Mouse (Mus musculus) olfactory bulb, adult 2 months (tissue): ENCODE measurements around the gene Col27a1. TPM values are rescaled to one million over a fixed set of nuclear protein-coding genes. Genes with fewer than 3 reads are reported as not detected.
A peak's percentile ranks its signal among the peaks of the same experiment; 100 is the strongest.

Experiments
- H3K27ac ChIP-seq: fragments of 200-500 bp; 2 replicates; pipeline ENCODE4 v1.5.1; 2012; ENCODE audit warnings: low read depth, low read length; ENCODE audit not compliant: insufficient read depth
- H3K4me1 ChIP-seq: fragments of 200-500 bp; 2 replicates; pipeline ENCODE4 v1.6.1; 2012; ENCODE audit warnings: low read length; ENCODE audit not compliant: control insufficient read depth, insufficient read depth
- H3K4me3 ChIP-seq: fragments of 200-500 bp; 2 replicates; pipeline ENCODE4 v1.5.1; 2012; ENCODE audit warnings: mild to moderate bottlenecking, low read depth, low read length, moderate library complexity; ENCODE audit not compliant: insufficient read depth
- CTCF ChIP-seq: fragments of 200-500 bp; IDR thresholded peaks from 2 replicates; pipeline ENCODE4 v1.5.1; 2012; ENCODE audit warnings: low read depth, mild to moderate bottlenecking, low read length, moderate library complexity; ENCODE audit not compliant: insufficient read depth
- POLR2A ChIP-seq: fragments of 200-500 bp; IDR thresholded peaks from 2 replicates; pipeline ENCODE4 v1.6.1; 2012; ENCODE audit warnings: mild to moderate bottlenecking, low read depth, low read length, moderate library complexity; ENCODE audit not compliant: insufficient read depth
- WGBS: fragments of 180-500 bp; shearing (Covaris S2); methylation state at CpG from one replicate; pipeline ENCODE4 v1.1.7; 2018; 5-methylcytosine and 5-hydroxymethylcytosine counted together
- polyA plus RNA-seq: library from polyadenylated mRNA; stranded (reverse); fragments of >200 nt; gene quantifications from 2 replicates; pipeline ENCODE4 v1.2.4, GENCODE M21; 2012; ENCODE audit warnings: low replicate concordance; ENCODE audit not compliant: missing spikeins, insufficient read depth, insufficient read length

Gene Col27a1
- polyA plus RNA-seq, 1 experiment = not detected

GRCm38 (mm10) chr4:63368577-63368976 lies 154.8 kb downstream of the Col27a1 start:
- no peak for TF ChIP-seq POLR2A
- TF ChIP-seq CTCF = peak; percentile 98
- Histone ChIP-seq H3K27ac (no peak overlapping the region), H3K4me1 (no peaks in the 10 kb centered on the region), H3K4me3 (no peak overlapping the region)
- 18% methylated on average over 4 of the region's 4 CpGs for WGBS

- TF ChIP-seq CTCF = no peak
- TF ChIP-seq POLR2A = no peak
- no peak overlapping the region for H3K4me3 ChIP-seq
- H3K27ac ChIP-seq = no peak overlapping the region
- 69% methylated on average over 7 of the region's 7 CpGs for WGBS
- no peaks in the 10 kb centered on the region for H3K4me1 ChIP-seq
Observed at GRCm38 (mm10) chr4:63370897-63371296, 157.1 kb downstream of the Col27a1 start.

DNA sequence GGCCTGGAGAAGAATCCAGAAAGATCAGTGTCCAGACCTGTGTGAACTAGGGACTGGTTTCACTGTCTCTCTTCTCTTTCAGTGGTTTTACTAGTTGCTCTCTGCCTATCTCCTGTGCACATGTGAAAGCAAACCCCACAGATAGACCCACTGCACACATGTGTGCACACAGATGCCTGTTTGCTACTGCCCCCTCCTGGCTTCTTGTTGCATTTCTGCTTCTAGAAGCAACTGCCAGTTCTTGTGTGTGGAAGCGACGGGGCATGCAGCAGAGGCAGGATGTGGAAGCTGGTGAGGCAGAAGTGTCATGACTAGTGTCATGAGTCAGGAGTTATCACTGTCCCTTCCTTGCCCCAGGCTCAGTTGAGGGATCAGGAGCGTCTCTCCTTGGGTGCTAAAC lies 158.1 kb downstream of the Col27a1 start:
- Histone ChIP-seq H3K27ac (no peak overlapping the region), H3K4me1 (no peaks in the 10 kb centered on the region), H3K4me3 (no peak overlapping the region)
- TF ChIP-seq POLR2A = no peak
- TF ChIP-seq CTCF = no peak
- WGBS = 85% methylated on average over 3 of the region's 3 CpGs

DNA sequence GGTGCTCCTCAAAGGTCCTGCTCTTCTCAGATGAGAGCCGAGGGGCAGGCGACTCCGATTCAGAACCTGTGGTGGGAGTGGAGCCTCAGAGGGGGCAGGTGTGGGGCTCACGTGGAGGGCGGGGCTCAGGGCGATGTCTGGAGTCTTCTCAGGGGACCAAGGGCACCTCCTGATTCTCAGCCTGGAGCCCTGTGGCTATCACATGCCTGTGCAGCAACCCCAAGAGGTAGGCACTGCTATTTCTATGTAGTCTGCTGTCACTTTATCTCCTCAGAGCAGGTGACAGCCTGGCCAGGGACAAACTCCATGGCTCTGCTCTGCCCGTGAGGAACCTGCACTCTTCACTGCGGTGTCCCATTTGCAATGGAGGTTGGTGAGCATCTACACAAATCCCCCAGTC lies 159.6 kb downstream of the Col27a1 start:
- Histone ChIP-seq H3K27ac (no peak overlapping the region), H3K4me1 (no peaks in the 10 kb centered on the region), H3K4me3 (no peak overlapping the region)
- no peak for TF ChIP-seq POLR2A
- no peak for TF ChIP-seq CTCF
- WGBS = 94% methylated on average over 8 of the region's 8 CpGs

DNA sequence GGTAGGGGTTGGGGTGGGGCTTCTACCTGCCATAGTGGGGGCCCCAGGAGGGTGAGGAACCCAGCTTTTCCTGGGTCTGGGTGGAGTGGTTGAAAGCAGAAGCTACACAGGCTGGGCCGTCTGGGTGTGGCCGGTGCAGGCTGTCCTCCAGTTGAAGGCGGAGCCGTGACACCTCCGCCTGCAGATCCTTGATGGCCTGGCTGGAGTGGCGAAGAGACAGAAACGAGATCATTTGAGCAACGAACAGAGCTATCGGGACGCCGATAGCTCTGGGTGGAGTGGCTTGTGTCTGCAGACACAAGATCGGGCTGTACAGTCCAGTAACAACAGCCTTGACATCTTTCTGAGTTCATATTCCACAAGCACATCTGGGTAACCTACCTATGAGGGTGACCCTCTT lies 160.5 kb downstream of the Col27a1 start:
- WGBS = 93% methylated on average over 12 of the region's 12 CpGs
- no peak for TF ChIP-seq CTCF
- no peak for TF ChIP-seq POLR2A

DNA sequence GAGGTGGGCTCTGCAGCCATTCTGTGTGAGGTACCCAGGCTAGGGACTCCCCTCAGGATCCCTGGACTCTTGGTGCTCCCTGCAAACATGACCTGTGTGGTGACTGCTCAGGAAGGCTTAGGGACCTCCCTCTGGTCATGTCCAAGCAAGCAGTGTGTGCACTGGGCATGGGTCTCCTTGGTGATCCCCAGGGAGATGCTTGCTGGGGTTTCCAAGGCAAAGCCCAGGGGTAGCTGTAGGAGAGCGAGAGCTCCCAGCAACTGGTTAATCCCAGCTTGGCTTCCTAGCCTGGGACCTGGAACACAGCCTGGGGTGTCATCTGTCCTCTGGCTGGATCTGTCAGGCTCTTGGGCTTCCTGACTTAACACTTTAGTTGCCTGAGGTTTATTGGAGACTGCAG lies 161.6 kb downstream of the Col27a1 start:
- Histone ChIP-seq H3K4me1 (no peaks in the 10 kb centered on the region), H3K4me3 (no peak overlapping the region), H3K27ac (no peak overlapping the region)
- TF ChIP-seq POLR2A (no peak), CTCF (no peak)
- WGBS = 91% methylated on average over 1 of the region's 1 CpGs

More for the DNA sequence above, 160.5 kb downstream of the Col27a1 start:
- Histone ChIP-seq H3K4me3 (no peak overlapping the region), H3K27ac (no peak overlapping the region), H3K4me1 (no peaks in the 10 kb centered on the region)

- no peaks in the 10 kb centered on the region for H3K4me1 ChIP-seq
- TF ChIP-seq POLR2A (no peak), CTCF (no peak)
- no peak overlapping the region for H3K4me3 ChIP-seq
- H3K27ac ChIP-seq = no peak overlapping the region
- 77% methylated on average over 7 of the region's 7 CpGs for WGBS
Observed at GRCm38 (mm10) chr4:63377483-63377882, 163.7 kb downstream of the Col27a1 start.

- Histone ChIP-seq H3K27ac (no peak overlapping the region), H3K4me3 (no peak overlapping the region), H3K4me1 (peaks cover 6% of the 10 kb centered on the region)
- TF ChIP-seq POLR2A (no peak), CTCF (no peak)
- 97% methylated on average over 4 of the region's 4 CpGs for WGBS
Observed at GRCm38 (mm10) chr4:63382676-63383369, 169.0 kb downstream of the Col27a1 start.

GRCm38 (mm10) chr4:63383474-63383873 lies 169.7 kb downstream of the Col27a1 start:
- Histone ChIP-seq H3K4me3 (no peak overlapping the region), H3K27ac (no peak overlapping the region), H3K4me1 (peaks cover 8% of the 10 kb centered on the region)
- TF ChIP-seq POLR2A = no peak
- no peak for TF ChIP-seq CTCF
- WGBS = 67% methylated on average over 12 of the region's 12 CpGs

GRCm38 (mm10) chr4:63384262-63384661 lies 170.5 kb downstream of the Col27a1 start:
- H3K4me3 ChIP-seq = no peak overlapping the region
- H3K27ac ChIP-seq = no peak overlapping the region
- peaks cover 11% of the 10 kb centered on the region for H3K4me1 ChIP-seq
- TF ChIP-seq CTCF (no peak), POLR2A (no peak)
- 92% methylated on average over 4 of the region's 4 CpGs for WGBS

Other genes starting within 250 kb of the Col27a1 start
- gene Zfp618, start 248.4 kb upstream of the Col27a1 start, polyA plus RNA-seq = not detected in 2 replicates
- not detected in 2 replicates for gene Ambp, start 59.2 kb upstream of the Col27a1 start, polyA plus RNA-seq
- gene Kif12, start 41.9 kb upstream of the Col27a1 start, polyA plus RNA-seq = not detected in 2 replicates
- gene Orm1, start 130.6 kb downstream of the Col27a1 start, polyA plus RNA-seq = not detected in 2 replicates
- not detected in 2 replicates for gene Orm3, start 142.2 kb downstream of the Col27a1 start, polyA plus RNA-seq
- gene Orm2, start 148.4 kb downstream of the Col27a1 start, polyA plus RNA-seq = not detected in 2 replicates
- gene Akna, start 189.3 kb downstream of the Col27a1 start, polyA plus RNA-seq = not detected in 2 replicates